Mouse (Mus musculus) neural tube, embryonic 13.5 days (tissue): ENCODE measurements at regions not wholly inside any gene's neighbourhood (a gene's known extent, or its start where the extent isn't known, plus 50 kb on each side); places are given as distances from the start of the nearest gene placed in this dataset.

Source experiments
- ATAC-seq: fragments of 200-750 bp; cut with Nextera tagmentation; 2 replicates; pipeline ENCODE4 v1.8.0; 2017; ENCODE audit warnings: low read depth, mild to moderate bottlenecking, moderate TSS enrichment, moderate library complexity
- H3K27ac ChIP-seq: fragments of 300-500 bp; sonication (generic); replicated peaks from 2 replicates; pipeline ENCODE4 v1.5.1; 2015; ENCODE audit warnings: moderate library complexity, mild to moderate bottlenecking, inconsistent platforms
- H3K27me3 ChIP-seq: fragments of 300-500 bp; sonication (generic); 2 replicates; pipeline ENCODE4 v1.6.1; 2015; ENCODE audit warnings: mild to moderate bottlenecking, inconsistent platforms
- H3K36me3 ChIP-seq: fragments of 300-500 bp; sonication (generic); 2 replicates; pipeline ENCODE4 v1.6.1; 2015; ENCODE audit warnings: mild to moderate bottlenecking, inconsistent platforms
- H3K4me1 ChIP-seq: fragments of 300-500 bp; sonication (generic); replicated peaks from 2 replicates; pipeline ENCODE4 v1.6.1; 2015; ENCODE audit warnings: inconsistent platforms
- H3K4me2 ChIP-seq: fragments of 300-500 bp; sonication (generic); 2 replicates; pipeline ENCODE4 v1.6.1; 2015; ENCODE audit warnings: inconsistent platforms, mild to moderate bottlenecking, moderate library complexity
- H3K4me3 ChIP-seq: fragments of 300-500 bp; sonication (generic); 2 replicates; pipeline ENCODE4 v1.5.1; 2015; ENCODE audit warnings: mild to moderate bottlenecking, inconsistent platforms
- H3K9ac ChIP-seq: fragments of 300-500 bp; sonication (generic); 2 replicates; pipeline ENCODE4 v1.6.1; 2015; ENCODE audit warnings: moderate library complexity, mild to moderate bottlenecking, inconsistent platforms
- H3K9me3 ChIP-seq: fragments of 300-500 bp; sonication (generic); 2 replicates; pipeline ENCODE4 v1.6.1; 2016; ENCODE audit warnings: inconsistent platforms
- WGBS: fragments of 180-500 bp; shearing (Covaris S2); methylation state at CpG from one replicate; pipeline ENCODE4 v1.1.7; 2015; 5-methylcytosine and 5-hydroxymethylcytosine counted together

GRCm38 (mm10) chr8:79559516-79559915 is 79.9 kb upstream of the Otud4 start:
- no peaks in the 10 kb centered on the region for H3K27me3 ChIP-seq
- 91% methylated on average over 6 of the region's 6 CpGs for WGBS
- peaks cover 9% of the 10 kb centered on the region; the same call in 1 of the 2 replicates for H3K4me1 ChIP-seq
- H3K9ac ChIP-seq: no peak overlapping the region
- no peak overlapping the region for H3K27ac ChIP-seq
- H3K4me2 ChIP-seq: no peak overlapping the region
- H3K36me3 ChIP-seq: no peaks in the 10 kb centered on the region
- ATAC-seq: no peak
- H3K4me3 ChIP-seq: no peak overlapping the region
- no peaks in the 10 kb centered on the region for H3K9me3 ChIP-seq

- H3K9ac ChIP-seq: no peak overlapping the region
- no peak overlapping the region for H3K4me2 ChIP-seq
- H3K36me3 ChIP-seq: no peaks in the 10 kb centered on the region
- no peak overlapping the region for H3K4me3 ChIP-seq
- H3K27me3 ChIP-seq: no peaks in the 10 kb centered on the region
- ATAC-seq: no peak
- 92% methylated on average over 2 of the region's 4 CpGs for WGBS
- H3K9me3 ChIP-seq: no peaks in the 10 kb centered on the region
- no peak overlapping the region for H3K27ac ChIP-seq
- no peaks in the 10 kb centered on the region for H3K4me1 ChIP-seq
These were observed 85.1 kb upstream of the Otud4 start for GRCm38 (mm10) chr8:79554311-79554710.

- H3K4me2 ChIP-seq: no peak overlapping the region
- 92% methylated on average over 2 of the region's 2 CpGs for WGBS
- no peak overlapping the region for H3K27ac ChIP-seq
- H3K36me3 ChIP-seq: no peaks in the 10 kb centered on the region
- no peak overlapping the region for H3K9ac ChIP-seq
- H3K27me3 ChIP-seq: no peaks in the 10 kb centered on the region
- no peaks in the 10 kb centered on the region for H3K9me3 ChIP-seq
- no peak for ATAC-seq
- no peak overlapping the region for H3K4me3 ChIP-seq
- no peaks in the 10 kb centered on the region for H3K4me1 ChIP-seq
These were observed 89.3 kb upstream of the Otud4 start for GRCm38 (mm10) chr8:79550151-79550550.

GRCm38 (mm10) chr8:79548156-79548555 is 91.3 kb upstream of the Otud4 start:
- no peak overlapping the region for H3K4me2 ChIP-seq
- H3K27me3 ChIP-seq: no peaks in the 10 kb centered on the region
- H3K27ac ChIP-seq: no peak overlapping the region
- no peak for ATAC-seq
- H3K4me3 ChIP-seq: no peak overlapping the region
- H3K9me3 ChIP-seq: no peaks in the 10 kb centered on the region
- no peaks in the 10 kb centered on the region for H3K36me3 ChIP-seq
- no peaks in the 10 kb centered on the region for H3K4me1 ChIP-seq
- 63% methylated on average over 6 of the region's 6 CpGs for WGBS
- H3K9ac ChIP-seq: no peak overlapping the region

GRCm38 (mm10) chr8:79545866-79546373 is 93.5 kb upstream of the Otud4 start:
- no peaks in the 10 kb centered on the region for H3K36me3 ChIP-seq
- no peak for ATAC-seq

GRCm38 (mm10) chr8:79542461-79542860 is 97.0 kb upstream of the Otud4 start:
- no peak overlapping the region for H3K9ac ChIP-seq
- no peak overlapping the region for H3K27ac ChIP-seq
- H3K27me3 ChIP-seq: no peaks in the 10 kb centered on the region
- no peak overlapping the region for H3K4me2 ChIP-seq
- 80% methylated on average over 2 of the region's 2 CpGs for WGBS
- H3K36me3 ChIP-seq: no peaks in the 10 kb centered on the region
- H3K4me1 ChIP-seq: no peaks in the 10 kb centered on the region
- H3K9me3 ChIP-seq: no peaks in the 10 kb centered on the region
- ATAC-seq: no peak
- H3K4me3 ChIP-seq: no peak overlapping the region

More at GRCm38 (mm10) chr8:79545866-79546373, 93.5 kb upstream of the Otud4 start:
- Histone ChIP-seq H3K9me3 (no peaks in the 10 kb centered on the region), H3K27me3 (no peaks in the 10 kb centered on the region), H3K9ac (no peak overlapping the region), H3K4me3 (no peak overlapping the region), H3K4me2 (no peak overlapping the region), H3K27ac (no peak overlapping the region), H3K4me1 (no peaks in the 10 kb centered on the region)
- 75% methylated on average over 5 of the region's 5 CpGs for WGBS

GRCm38 (mm10) chr8:79540053-79540452 is 99.4 kb upstream of the Otud4 start:
- no peaks in the 10 kb centered on the region for H3K27me3 ChIP-seq
- no peaks in the 10 kb centered on the region for H3K4me1 ChIP-seq
- no peaks in the 10 kb centered on the region for H3K9me3 ChIP-seq
- H3K27ac ChIP-seq: no peak overlapping the region
- ATAC-seq: no peak
- WGBS: 86% methylated on average over 4 of the region's 4 CpGs
- no peak overlapping the region for H3K9ac ChIP-seq
- H3K4me3 ChIP-seq: no peak overlapping the region
- no peak overlapping the region for H3K4me2 ChIP-seq
- H3K36me3 ChIP-seq: no peaks in the 10 kb centered on the region

- WGBS: 65% methylated on average over 12 of the region's 12 CpGs
- Histone ChIP-seq H3K4me3 (no peak overlapping the region), H3K27ac (no peak overlapping the region), H3K4me1 (no peaks in the 10 kb centered on the region), H3K9me3 (no peaks in the 10 kb centered on the region), H3K4me2 (no peak overlapping the region), H3K36me3 (no peaks in the 10 kb centered on the region), H3K9ac (no peak overlapping the region), H3K27me3 (no peaks in the 10 kb centered on the region)
- no peak for ATAC-seq
These were observed 105.0 kb upstream of the Otud4 start for GRCm38 (mm10) chr8:79534271-79534889.

- ATAC-seq: no peak
- Histone ChIP-seq H3K27ac (no peak overlapping the region), H3K4me1 (no peaks in the 10 kb centered on the region), H3K4me3 (no peak overlapping the region), H3K4me2 (no peak overlapping the region), H3K36me3 (no peaks in the 10 kb centered on the region), H3K27me3 (no peaks in the 10 kb centered on the region), H3K9ac (no peak overlapping the region), H3K9me3 (no peaks in the 10 kb centered on the region)
- 31% methylated on average over 4 of the region's 4 CpGs for WGBS
These were observed 109.9 kb upstream of the Otud4 start for GRCm38 (mm10) chr8:79529556-79529955.

- Histone ChIP-seq H3K9ac (no peak overlapping the region), H3K4me2 (no peak overlapping the region), H3K9me3 (no peaks in the 10 kb centered on the region), H3K4me1 (no peaks in the 10 kb centered on the region), H3K4me3 (no peak overlapping the region), H3K27ac (no peak overlapping the region), H3K27me3 (no peaks in the 10 kb centered on the region), H3K36me3 (no peaks in the 10 kb centered on the region)
- 73% methylated on average over 1 of the region's 1 CpGs for WGBS
- no peak for ATAC-seq
These were observed 117.4 kb upstream of the Otud4 start for GRCm38 (mm10) chr8:79522040-79522439.

GRCm38 (mm10) chr8:79518966-79519365 is 119.6 kb upstream of the Smad1 start:
- WGBS: 75% methylated on average over 4 of the region's 4 CpGs
- no peaks in the 10 kb centered on the region for H3K36me3 ChIP-seq
- H3K4me1 ChIP-seq: no peaks in the 10 kb centered on the region
- no peak for ATAC-seq
- H3K9ac ChIP-seq: no peak overlapping the region
- no peaks in the 10 kb centered on the region for H3K27me3 ChIP-seq
- no peak overlapping the region for H3K27ac ChIP-seq
- H3K9me3 ChIP-seq: no peaks in the 10 kb centered on the region
- H3K4me3 ChIP-seq: no peak overlapping the region
- H3K4me2 ChIP-seq: no peak overlapping the region

GRCm38 (mm10) chr8:79515282-79515783 is 116.0 kb upstream of the Smad1 start:
- no peak overlapping the region for H3K4me3 ChIP-seq
- H3K9me3 ChIP-seq: peaks cover 10% of the 10 kb centered on the region; the same call in 1 of the 2 replicates
- H3K27ac ChIP-seq: no peak overlapping the region
- H3K27me3 ChIP-seq: no peaks in the 10 kb centered on the region
- H3K36me3 ChIP-seq: no peaks in the 10 kb centered on the region
- H3K4me1 ChIP-seq: no peaks in the 10 kb centered on the region
- WGBS: 87% methylated on average over 6 of the region's 6 CpGs
- H3K4me2 ChIP-seq: no peak overlapping the region
- ATAC-seq: no peak
- H3K9ac ChIP-seq: no peak overlapping the region
